Mouse (Mus musculus): ENCODE measurements around the gene Foxg1. TPM values are rescaled to one million over a fixed set of nuclear protein-coding genes. Genes with fewer than 3 reads are reported as not detected.

The Foxg1 gene
- polyA plus RNA-seq, 1 experiment from 2014 or later, result 3.1 TPM

- no peak for DNase-seq (ENCODE audit: low spot score)
Observed at GRCm38 (mm10) chr12:49385631-49385990, 3.2 kb downstream of the Foxg1 start.

DNA sequence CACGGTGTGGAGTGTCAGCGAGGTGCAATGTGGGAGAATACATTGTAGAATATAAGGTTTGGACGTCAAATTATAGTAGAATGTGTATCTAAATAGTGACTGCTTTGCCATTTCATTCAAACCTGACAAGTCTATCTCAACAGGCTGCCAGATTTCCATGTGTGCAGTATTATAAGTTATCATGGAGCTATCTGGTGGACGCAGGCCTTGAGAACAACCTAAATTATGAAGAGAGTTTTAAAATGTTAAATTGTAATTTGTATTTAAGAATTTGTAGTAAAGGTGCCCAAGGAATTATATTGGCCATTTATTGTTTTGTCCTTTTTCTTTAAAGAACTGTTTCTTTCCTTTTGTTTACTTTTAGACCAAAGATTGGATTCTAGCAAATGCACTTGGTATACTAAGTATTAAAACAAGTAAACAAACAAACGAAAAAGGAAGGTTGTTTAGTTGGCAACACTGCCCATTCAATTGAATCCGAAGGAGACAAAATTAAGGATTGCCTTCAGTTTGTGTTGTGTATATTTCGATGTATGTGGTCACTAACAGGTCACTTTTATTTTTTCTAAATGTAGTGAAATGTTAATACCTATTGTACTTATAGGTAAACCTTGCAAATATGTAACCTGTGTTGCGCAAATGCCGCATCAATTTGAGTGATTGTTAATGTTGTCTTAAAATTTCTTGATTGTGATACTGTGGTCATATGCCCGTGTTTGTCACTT, 3.8 kb downstream of the Foxg1 start:
- DNase-seq (ENCODE audit: low spot score), result no peak

GRCm38 (mm10) chr12:49387856-49388598, 5.6 kb downstream of the Foxg1 start:
- no peak for DNase-seq (ENCODE audit: low spot score)

GRCm38 (mm10) chr12:49389666-49390065, 7.2 kb downstream of the Foxg1 start:
- DNase-seq (ENCODE audit: low spot score), result no peak

- DNase-seq (ENCODE audit: low spot score), result no peak
Observed at GRCm38 (mm10) chr12:49390257-49390656, 7.8 kb downstream of the Foxg1 start.

- no peak for DNase-seq (ENCODE audit: low spot score)
Observed at GRCm38 (mm10) chr12:49390926-49391304, 8.5 kb downstream of the Foxg1 start.

DNA sequence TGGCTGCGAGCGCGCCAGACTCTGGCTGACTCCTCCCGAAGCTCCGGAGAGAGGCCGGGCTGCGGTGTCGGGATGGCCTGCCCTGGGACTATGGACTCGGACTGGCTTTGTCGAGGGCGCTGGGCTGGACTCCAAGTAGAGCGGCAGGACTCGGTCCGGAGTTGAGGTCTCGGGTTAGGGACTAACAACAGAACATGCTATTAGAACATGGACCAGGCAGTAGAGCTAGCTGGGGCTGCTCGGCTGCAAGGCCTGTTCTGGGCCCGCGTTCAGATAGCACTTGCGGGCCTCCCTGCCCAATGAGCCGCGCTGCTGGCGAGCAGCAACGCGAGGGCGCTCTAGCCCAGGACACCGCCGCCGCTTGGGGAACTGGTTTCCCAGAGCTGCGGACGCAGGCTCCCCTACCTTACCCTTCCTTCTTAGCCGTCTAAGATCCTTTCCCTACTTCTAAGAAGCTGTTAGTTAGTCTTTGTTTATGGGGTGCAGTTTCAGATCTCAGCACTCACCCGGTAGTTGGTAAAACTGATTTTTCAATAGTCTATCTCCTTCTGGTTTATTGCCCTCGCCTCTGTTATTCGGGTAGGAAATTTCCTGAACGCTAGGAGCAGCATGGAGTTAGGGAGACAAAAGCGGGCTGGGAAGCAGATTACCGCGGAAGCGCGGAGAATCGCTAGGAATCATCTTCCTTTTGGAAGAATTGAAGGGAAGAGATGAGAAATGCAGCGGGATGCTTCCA, 9.0 kb downstream of the Foxg1 start:
- no peak for DNase-seq (ENCODE audit: low spot score)

DNA sequence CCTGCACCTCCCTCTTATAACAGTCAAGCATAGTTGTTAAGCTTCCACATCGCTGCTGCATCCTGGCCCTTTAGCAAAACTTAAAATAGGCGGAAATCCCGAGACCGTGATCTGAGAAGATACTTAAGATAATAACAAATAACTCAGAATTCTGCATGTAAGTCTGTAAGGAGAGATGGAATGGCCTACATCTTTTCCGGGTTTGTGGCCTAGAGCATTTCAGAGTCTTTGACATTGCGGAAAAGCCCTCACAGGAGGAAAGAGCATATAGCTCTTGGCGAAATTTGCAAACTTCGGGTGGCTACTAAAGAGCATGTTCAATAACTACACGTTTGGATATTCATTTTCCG, 9.6 kb downstream of the Foxg1 start:
- DNase-seq (ENCODE audit: low spot score), result no peak

DNA sequence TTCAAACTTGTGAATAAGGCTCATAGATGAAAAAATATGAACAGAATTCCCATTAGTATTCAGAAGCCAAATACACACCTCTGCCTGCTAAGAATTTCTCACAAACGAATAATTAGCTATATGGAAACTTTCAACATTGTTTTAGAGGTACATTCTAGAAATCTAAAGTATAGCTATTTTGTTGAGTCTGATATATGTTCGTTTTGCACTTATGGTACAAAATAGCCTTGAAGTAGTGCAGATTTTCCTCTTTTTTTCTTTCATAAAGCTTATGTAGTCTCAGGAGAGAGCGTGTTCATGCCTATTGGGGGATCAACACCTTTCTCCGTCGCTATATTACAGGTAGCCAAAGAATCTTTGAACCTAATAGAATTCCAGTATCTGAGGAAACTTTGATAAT, 10.4 kb downstream of the Foxg1 start:
- no peak for DNase-seq (ENCODE audit: low spot score)

- no peak for DNase-seq (ENCODE audit: low spot score)
Observed at GRCm38 (mm10) chr12:49393639-49394038, 11.2 kb downstream of the Foxg1 start.

DNA sequence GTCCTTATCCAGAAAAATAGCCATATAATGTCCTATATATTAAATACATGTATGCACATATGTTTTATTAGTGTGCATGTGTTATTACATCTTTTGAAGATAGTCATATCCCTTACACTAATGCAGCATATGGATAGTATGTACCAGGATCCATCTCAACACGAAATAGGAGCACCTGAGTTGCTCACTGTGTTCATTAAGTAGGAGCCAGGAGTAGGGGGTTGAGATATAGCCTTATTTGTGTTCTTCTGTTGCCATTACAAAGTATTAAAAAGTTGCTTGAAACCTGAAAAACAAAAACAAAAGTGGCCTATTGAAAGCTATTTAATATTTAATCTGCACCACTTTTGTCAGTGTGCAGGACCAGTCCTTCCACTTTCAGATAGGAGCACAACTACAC, 11.7 kb downstream of the Foxg1 start:
- DNase-seq (ENCODE audit: low spot score), result no peak

GRCm38 (mm10) chr12:49394836-49395235, 12.4 kb downstream of the Foxg1 start:
- no peak for DNase-seq (ENCODE audit: low spot score)

DNA sequence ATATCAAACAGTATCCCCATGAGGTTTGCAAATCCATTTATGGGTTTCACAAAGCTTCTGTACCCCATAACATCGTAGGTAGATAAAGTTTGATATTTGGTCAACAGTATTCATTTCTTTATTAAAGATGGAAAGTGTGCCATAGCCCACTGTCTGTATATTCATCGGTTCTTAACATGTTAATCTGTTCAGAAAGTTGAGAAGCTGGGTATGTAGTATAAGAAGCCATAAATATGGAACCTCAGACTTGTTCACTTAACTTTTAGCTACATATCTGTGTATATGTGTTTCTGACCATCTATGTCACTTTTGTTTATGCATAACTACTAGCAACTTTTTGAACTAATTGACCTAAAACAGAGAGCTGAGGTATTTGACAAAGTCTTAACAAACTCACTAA, 13.5 kb downstream of the Foxg1 start:
- no peak for DNase-seq (ENCODE audit: low spot score)

DNA sequence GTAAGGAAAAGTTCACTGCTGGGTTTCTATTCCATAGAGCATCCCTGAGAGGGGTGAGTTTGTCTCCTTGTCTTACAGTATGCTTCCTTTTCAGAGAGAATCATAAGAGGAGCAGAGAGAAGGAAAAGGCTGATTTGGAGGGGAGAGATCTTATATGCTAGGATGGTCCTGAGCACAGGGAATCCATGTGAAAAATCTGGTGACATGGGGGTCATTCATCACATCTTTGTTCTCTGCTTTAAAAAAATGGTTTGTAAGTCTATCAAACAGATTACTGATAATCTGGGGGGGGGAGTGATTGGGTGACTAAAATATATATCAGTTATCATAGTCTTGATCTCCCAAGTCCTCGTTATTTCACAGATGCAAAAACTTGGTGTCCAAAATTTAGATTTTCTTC, 14.3 kb downstream of the Foxg1 start:
- DNase-seq (ENCODE audit: low spot score), result no peak

DNA sequence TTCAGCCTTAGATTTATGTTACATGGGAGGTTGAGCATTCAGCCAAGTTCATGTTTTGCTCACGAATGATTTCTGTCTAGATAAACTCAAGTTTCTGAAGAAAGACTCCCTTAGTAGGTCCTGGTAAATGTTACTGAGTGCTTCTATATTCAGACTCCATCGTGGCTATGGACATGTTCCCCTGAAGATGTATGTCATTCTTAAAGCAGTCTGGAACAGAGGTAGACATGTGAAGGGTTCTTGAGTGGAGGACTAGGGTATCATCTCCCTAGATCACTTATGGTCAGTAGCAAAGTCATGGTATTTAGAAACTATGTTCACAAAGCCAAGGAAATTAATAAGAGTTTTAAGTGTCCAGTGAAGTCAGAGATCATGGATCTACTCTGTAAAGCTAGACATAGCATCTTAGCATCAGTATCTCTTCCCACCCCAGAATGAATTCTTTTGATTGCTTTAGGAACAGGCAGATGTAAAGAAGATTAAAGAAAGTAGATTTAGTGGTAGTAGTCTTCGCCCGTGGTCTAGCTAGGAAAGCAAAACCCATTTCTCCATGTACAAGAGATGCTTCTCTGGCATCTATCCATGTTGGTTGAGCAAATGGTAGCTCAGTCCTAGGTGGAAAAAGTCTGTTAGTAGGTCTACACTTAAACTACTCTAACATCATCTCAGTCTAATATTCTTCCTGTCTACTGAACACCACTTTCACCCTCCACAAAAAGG, 15.1 kb downstream of the Foxg1 start:
- no peak for DNase-seq (ENCODE audit: low spot score)

DNA sequence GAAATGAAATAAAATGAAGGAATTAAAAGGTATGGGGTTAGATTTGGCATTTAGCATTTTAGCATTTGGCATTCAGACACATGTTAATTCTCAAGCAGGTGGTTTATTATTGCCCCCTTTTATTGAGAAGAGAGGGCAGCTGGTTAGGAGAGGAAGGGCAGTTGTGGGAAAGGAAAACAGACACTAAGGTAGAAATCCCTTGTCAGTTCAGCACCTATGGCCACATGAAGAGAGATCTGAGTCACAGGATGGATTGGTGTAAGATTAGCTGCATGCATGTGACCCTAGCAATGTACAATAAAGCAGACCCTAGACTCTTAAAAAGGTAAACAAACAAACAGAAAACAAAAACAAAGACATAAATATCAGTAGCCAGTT, 15.7 kb downstream of the Foxg1 start:
- DNase-seq (ENCODE audit: low spot score), result no peak

- no peak for DNase-seq (ENCODE audit: low spot score)
Observed at GRCm38 (mm10) chr12:49398636-49399035, 16.2 kb downstream of the Foxg1 start.

DNA sequence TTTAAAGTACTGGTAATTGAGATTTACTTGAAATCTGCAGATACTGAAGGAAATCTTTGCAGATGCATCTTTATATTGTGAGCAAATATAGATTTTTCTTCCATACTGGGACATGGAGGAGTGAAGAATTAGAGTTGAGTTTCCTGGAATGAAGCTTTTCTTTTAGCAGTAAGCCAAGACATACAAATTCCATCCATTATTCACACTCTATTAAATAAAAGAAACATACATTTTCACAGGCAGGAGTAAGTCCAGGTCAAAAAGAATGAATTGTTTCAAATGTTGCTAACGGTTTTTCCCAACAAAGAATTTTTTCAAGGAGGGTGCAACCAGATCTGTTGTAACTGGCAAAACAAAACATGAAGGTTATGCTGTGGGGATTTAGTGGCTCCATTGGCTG, 17.2 kb downstream of the Foxg1 start:
- no peak for DNase-seq (ENCODE audit: low spot score)

- no peak for DNase-seq (ENCODE audit: low spot score)
Observed at GRCm38 (mm10) chr12:49400036-49400852, 17.8 kb downstream of the Foxg1 start.

DNA sequence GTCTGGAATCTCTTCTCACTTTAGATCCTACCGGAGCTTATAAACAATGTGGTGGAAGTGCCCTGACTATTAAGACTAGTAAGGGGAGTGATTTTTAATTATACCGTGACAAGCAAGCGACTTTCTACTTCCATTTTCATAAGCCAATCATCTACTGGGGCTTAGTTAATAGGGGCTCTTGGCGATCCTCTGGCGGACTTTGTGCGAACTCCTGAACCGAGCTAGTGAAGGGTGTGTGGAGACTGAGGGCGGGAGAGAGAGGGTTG, 18.3 kb downstream of the Foxg1 start:
- no peak for DNase-seq (ENCODE audit: low spot score)

DNA sequence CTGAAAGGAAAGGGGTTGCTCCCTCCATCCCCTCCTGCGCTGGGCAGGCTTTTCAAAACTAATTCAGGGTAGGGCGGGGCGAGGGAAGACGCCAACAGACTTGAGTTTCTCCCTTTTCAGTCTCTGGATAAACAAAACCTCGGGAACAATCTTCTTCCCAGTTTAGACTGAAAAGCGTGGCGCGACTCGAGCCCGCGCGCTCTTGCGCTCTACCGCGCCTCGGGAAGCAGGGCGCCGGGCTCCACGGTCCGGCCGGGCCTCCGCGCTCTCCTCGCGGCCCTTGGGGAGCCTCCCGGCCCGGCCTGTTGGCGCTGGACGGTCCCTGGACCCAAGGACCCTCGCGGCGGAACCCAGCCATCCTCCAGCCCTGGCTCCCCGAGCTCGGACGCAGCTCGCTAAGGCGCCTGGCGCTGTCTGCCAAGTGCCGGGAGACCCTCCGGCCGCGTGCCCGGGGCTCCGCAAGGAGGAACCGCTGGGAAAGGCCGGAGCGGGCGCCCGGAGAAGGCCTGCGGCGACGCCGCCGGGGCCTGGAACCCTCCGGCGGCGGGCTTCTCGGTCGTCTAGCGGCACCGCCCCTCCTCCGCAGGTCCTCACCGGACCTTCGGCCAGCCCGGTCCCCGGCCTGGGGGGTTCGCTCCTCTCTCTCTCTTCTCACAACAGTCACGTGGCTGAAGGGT, 18.8 kb downstream of the Foxg1 start:
- no peak for DNase-seq (ENCODE audit: low spot score)
